Mouse (Mus musculus) ES-E14 (cell line): ENCODE results near the gene Kank1.

Source experiments
- HCFC1 ChIP-seq: IDR thresholded peaks from 2 replicates; pipeline ENCODE4 v1.6.1; 2012; ENCODE audit warnings: low read length, inconsistent platforms, borderline replicate concordance; ENCODE audit not compliant: insufficient read depth
- MAFK ChIP-seq: IDR thresholded peaks from 2 replicates; pipeline ENCODE4 v1.6.1; 2014; ENCODE audit warnings: mild to moderate bottlenecking, low read depth, low read length, inconsistent platforms; ENCODE audit not compliant: insufficient read depth
- ZC3H11A ChIP-seq: IDR thresholded peaks from 2 replicates; pipeline ENCODE4 v1.6.1; 2012; ENCODE audit warnings: low read depth, mild to moderate bottlenecking, inconsistent platforms, low read length, borderline replicate concordance
- ZNF384 ChIP-seq: IDR thresholded peaks from 2 replicates; pipeline ENCODE4 v1.6.1; 2012; ENCODE audit warnings: low read depth, low read length, inconsistent platforms

DNA sequence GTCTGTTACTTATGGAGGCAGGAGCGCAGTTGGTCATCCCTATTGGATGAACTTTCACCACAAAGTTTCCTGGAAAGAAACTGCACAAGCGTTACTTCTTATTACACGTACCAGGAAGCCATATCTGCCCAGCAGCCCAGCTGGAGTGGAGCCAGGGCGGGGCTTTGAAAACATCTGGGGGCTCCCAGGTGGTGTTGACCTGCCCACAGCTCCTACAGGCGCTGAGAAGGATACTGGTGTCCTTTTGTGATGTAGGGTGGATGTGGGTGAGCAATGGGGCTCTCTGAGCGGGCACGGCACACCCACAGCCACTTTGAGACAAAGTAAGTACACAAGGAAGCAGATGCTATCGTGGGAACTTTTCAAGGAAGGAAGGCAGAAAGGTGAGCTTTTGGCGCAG lies 133.7 kb downstream of the Kank1 start:
- TF ChIP-seq ZC3H11A (no peak), MAFK (no peak), HCFC1 (no peak), ZNF384 (no peak)
